Mouse (Mus musculus) cerebellum, postnatal 10 days (tissue): Measurements from ENCODE around the gene Nfia.

Source experiments
- DNase-seq, 2 experiments: peaks; one replicate each; pipeline ENCODE4 v3.0.0; 2021; ENCODE audit warnings: mixed read lengths in 2 of 2

Nfia gene

DNA sequence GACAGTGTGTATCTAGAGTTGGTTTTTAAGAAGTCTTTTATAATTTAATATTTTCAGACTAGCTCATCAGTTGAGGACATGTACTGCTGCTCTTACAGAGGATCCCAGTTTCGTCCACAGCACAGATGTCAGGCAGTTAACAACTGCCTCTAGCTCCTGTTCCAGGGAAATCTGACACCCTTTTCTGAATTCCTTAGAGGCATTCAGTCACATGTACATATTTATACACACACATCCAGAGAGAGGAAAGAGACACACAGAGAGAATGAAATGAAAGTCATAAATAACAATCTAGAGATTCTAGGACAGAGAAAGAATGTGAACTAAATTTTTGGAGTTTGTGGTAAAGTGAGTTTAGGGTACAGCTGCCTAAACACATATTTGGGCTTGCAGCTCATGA lies 308.1 kb downstream of the Nfia start:
- DNase-seq = no peak

DNA sequence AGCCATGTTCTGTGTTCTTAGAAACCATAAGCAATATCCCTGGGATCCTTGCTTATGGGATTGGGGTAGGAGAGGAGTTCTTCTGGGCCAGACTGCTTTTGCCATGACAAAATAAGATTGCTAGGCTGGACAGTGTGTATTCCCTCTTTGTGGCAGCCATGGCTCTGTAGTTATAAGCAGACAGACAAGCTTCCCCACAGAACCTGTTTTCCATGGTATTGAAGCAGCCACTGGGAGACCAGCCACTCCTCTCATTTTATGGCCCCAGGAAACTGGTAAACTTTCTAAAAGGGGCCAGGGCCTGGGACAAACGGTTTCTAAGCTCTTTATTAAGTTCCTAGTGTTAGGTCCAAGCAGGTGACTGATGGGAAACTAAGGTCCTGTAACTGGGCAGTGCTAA lies 309.4 kb downstream of the Nfia start:
- no peak for DNase-seq

DNA sequence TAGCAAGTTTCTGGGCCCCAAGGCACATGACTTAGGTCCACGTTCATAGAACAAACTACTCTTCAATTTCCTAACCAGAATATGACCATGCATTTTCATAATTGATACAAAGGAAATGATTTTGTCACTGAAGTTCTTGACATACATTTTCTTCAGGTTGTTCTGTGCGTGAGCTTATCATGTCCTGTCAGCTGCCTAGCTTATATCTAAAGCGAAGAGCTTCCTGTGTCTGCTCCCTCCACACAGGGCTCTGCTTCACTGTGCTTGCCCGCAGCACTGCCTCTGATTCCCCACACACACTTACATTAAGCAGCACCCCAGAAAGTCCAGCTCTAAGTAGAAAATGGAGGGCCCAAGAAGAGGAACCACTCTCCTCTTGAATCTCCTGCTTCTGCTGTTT lies 310.0 kb downstream of the Nfia start:
- DNase-seq = no peak

DNA sequence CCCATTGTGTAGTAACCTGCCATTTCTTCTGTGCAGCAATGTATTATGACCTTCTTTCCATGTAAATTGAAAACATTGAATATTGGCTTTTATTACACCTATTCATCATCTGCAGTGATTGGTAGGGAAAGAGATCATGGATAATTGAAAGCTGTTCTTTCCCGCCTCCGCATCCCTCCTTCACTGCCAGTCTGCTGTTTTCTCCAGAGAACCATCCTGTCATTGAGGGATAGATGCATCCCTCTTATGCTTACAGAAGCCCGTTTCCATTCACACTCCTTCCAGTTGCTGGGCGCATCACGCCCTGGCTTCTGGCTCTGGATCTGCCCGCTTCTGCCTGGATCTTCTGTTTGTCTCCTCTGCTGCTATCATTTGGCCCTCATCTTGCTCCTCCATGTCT lies 312.5 kb downstream of the Nfia start:
- DNase-seq = no peak

DNA sequence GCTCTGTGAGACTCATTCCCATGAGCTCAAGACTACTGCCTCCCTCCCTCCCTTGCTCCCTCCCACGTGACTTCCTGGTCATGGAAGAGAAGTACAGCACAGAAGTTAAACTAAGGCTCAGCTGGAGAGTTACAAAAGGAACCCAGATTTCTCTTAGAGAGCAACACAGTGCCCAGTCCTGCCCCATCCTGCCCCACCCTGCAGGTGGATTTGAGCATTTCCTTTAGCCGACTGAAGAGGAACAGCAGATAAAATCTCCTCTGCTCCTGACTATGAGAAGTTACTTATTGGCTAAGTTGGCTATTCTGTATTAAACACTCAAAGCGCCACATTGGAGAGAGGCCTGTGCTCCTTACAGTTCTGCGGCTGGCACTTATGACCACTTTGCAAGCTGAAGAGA lies 314.4 kb downstream of the Nfia start:
- no peak for DNase-seq

DNA sequence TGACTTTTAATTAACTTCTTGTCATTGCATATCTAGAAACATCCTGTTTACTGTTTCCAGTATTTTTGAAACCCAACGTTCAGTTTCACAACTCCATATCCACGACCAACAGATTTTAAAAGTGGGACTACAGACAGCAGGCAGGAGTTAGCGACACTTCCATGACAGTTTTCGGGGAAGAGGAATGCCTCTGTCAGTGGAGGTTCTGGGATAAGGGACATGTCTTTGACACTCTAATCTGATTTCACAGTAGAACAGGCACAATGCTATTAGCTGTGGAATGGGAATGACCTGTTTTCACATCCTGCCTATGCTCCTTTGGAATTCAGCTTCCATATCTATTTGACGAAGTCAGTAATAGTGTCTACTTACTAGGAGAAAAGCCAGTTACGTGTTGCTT lies 317.5 kb downstream of the Nfia start:
- DNase-seq = no peak

DNA sequence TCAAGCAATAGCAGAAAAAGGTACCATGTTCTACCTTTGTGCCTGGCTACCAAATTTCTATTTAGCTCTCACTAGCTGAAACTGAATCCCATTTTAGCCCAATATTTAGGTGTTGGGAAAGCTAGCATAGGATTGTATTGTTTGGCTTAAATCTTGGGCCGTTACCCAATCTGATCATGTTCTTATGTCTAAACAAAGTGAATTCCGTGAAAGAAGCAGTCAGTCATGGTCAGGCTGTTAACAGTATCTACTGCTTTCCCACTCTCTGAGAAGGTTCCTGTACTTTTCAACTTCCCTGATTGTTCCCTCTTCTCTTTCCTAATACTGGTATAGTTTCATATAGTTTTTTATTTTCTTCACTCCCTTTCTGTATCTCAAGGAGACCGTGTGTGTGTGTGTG lies 318.1 kb downstream of the Nfia start:
- no peak for DNase-seq

DNA sequence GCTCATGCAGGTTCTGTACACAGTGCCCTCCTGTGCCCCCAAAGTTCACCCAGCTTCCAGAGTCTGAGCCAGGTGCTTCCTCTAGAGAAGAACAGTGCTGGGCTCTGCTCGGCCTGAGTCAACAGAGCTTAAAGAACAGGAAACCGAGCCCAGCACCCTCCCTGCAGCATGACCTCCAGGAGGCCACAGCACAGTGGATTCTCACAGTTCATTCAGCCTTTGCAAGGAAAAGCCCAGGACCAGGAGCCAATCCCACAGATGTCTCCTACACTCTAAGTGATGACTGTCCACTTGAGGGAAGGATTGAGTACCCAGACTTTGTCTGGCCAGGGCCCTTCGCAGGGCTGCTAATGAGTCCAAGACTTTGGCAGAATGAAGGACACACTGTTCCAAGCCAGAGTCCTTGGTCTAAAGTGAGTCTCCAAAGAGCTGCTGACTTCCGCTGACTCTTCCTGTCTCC lies 318.9 kb downstream of the Nfia start:
- DNase-seq = peak in 1 of 2 experiments; percentile 27

DNA sequence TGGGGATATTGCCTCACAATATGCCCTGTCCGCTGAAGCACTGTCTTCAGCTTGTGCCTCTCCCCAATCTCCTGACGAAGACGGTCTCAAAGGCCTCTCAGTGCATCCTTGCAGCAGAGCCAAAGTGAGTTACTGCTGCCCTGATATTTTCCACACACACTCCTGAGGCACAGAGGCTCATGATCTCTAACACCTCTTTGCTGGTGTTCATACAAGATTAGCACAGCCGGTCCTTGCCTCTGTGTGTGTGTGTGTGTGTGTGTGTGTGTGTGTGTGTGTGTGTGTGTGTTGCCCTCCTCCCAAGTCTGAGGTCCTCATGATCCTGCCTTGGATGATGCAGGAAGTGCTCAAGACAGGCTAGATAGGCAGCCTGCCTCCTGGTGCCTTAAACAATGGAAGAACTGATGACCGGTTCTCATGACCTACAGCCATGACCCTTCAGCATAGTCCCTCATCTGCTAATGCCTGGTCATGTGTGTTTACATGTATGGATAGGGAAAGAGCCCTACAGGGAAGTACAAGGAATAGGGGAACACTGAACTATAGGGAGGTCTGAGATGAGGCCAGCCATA lies 319.5 kb downstream of the Nfia start:
- no peak for DNase-seq

DNA sequence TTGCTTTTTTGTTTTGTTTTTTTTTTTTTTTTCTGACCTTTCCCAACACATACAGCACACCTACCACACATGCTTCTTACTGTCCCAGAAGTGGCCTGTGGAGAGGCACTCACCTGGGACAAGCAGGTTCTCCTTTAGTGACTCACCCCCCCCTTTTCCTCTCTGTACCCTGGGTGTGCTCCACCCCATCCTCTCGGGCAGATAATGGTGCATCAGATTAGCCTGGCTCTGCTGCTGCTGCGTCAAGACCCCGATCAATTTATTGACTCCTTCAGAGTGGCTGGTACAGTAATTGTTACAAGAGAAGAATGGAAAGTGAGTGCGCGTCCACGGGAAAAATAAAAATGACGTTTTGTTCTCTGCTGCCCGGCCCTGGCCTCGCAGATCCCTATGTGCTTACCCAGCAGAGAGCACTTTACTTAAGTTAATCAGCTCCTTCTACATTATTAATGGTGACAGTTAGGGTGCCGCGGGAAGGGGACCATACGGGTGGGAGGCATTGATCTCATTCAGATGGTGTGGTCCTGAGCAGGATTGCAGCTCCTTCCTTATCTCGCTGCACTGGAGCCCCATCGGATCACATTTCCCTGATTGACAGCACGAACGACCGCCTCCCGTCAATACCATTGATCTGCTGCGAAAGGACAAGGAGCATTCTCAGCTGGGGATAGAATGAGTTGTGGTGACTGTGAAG lies 321.7 kb downstream of the Nfia start:
- DNase-seq = no peak

DNA sequence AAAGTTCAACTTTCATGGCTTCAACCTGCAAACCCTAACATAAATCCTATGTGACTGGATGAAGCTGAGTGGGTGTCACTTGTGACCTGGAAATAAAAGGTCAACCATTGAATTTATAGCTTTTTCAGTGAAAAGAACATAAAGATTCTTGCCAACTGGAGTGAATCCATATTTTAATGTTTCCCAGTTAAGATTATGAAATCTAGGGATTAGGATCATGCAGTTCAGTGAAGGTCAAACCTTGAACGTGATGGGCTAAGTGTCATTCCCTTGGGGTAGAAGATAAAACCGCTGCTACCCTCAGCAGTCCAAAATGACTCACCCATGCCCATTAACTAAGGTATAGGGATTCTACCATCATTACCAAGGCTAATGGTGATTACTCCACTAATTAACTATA lies 322.5 kb downstream of the Nfia start:
- no peak for DNase-seq

DNA sequence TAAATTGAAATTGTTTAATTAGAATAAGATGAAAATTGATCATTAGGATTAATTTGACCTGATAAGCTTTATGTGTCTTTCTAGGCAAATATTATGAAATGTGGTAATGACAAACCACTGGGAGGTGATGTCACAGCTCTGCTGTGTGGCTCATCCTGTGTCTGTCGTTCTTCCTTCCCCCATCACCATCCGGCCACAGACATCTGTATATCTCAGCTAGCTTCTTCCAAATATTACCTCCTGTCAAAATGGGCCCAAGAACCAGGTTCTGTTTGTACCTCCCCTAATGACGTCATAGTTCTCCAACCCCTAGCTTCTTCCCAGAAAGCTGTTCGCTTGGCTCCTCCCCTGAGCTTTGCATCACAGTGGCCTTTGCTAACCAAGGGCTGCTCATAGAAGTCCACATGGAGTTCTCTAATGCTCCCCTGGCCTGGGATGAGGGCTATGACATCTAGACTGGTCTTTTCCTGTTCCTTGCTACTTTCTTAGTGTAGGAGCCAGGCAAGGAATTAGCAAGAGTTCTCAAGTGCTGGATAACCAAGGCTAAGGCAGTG lies 324.6 kb downstream of the Nfia start:
- no peak for DNase-seq

DNA sequence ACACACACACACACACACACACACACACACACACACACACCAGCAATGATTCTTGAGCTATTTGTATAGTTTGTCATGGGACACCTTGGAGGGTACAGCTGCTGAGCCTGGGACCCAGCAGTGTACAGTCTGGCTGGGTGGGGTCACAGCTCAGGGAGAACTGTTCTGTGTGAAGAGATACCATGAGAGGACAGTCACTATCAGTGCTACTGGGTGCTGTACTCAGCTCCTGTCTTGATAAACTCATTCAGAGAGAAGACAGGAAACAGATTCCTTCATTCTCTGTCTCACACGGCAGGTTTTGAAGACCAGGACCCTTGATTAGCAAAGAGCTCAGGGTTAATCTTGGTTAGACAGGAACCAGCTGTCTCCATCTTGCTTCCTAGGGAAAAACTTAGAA lies 326.1 kb downstream of the Nfia start:
- DNase-seq = no peak

DNA sequence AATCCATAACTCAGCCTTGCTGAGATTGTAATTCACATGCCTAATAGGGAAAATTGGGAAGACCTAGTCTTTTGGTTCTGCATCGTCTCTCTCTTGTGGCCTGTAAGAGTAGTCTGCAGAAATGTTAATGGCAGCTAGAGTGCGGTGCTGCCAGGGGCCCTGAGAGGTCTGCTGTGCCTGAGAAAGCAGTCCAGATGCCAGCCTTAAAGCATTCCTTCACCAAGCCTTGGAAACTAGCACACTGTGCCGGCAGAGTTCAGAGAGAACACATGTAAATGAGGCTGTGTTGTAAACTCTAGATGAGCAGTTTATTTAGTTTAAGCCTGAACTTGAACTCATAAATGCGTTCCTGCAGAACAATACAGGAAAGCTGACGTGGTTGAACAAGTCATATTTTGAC lies 326.9 kb downstream of the Nfia start:
- DNase-seq = peak in 1 of 2 experiments; percentile 31

DNA sequence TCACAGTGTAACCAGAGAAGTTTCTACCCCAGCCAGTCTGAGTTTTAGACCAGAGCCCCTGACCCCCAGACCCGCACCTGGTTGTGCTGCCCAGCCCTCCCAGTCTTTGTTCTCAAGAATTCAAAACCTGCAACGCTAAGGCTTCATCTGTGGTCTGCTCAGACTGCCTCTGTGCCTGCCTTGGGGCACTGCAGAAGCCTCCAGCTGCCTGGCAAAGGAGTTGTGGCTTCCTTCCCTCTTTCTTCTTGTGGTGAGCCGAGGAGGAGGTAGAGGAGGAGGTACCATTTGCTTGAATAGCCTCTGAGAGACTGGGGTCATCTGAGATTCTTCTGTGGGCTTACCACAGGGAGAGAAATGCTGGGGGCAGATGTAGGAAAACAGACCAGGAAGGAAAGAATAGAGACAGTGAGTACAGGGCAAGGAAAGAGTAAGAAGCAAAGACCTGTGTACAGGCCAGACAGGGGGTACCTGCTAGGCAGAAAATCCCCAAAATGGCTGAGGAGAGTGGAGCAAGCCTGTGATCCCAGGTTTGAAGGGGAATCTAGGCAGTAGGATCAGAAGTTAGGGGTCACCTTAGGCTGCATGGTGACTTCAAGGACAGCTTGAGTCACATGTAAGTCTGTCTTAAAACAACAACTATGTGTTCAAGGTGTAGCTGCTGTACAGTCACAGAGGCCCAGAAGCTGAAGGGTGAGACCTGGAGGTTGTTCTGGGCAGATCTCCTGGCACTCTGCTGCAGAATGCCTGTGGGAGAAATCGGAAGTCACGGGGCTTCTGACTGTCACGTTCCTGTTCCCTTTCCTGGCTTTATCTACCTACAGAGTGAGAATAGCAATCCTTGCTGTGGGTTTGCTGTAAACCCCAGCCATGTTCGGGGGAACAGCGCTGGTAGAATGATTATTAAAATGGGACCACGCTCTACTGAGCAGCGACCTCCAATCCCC lies 328.9 kb downstream of the Nfia start:
- DNase-seq = no peak

DNA sequence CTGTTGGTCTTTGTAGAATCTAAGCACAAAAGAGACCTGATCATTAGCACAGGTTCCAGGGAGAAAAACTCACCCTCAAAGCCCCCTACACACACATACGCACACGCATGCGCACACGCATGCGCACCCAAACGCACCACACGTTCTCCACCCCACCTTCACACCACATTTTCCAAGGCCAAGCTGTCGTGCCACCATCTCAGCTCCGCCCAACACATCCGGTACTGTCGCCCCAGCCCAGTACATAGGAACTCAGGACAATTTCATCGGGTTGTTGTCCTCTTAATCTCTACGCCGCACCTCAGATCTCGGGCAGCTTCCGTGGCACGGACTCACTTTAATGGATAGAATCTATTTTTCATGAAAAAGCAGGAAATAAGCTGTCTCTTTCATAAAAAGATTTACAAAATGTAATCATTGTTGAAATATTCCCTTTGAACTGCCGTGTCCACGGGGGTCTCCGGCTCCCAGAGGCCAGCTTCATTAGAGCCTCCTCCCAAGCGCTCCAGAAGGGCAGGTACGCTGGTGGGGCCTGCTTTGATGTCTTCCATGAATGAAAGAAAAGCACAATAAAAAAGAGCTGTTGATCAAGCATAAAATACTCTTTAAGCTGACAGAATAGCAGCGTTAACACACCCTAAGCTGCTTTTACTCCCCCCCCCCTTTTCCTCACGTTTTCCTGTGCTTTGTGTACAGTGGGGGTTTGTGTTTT lies 330.2 kb downstream of the Nfia start:
- no peak for DNase-seq

DNA sequence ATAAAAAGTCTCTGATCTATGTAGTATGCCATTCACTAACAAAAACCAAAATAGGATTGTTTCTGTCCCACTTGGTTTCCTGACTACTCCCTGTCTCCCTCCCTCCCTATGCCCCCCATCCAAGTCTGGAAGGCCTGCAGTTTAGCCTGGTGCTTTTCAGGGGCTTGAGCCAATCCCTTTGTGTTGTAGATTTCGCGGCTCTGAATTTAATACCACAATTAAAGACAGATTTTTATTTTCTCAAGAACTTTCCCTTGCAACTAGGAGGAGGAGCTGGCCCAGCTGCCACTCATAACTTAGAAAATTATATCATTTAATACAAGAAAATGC lies 330.8 kb downstream of the Nfia start:
- no peak for DNase-seq

DNA sequence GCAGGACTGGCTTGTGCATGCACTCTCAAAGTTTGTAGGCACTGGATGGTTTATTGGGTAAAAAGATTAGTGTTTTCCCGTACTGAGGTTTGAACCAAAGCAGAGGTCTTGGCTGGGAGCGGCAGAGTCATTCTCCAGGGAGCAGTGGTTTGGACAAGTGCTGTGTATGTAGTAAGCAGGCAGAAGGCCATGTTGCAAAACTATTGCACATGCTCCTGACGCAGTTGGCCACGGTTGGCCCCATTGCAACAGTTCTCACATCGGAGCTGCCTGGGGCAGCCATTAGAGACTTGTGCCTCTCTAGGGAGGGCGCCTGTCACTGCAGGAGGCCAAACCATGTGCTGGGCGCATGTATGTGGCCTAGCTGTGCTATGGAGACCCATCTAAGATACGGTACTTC lies 331.6 kb downstream of the Nfia start:
- peak in 1 of 2 experiments; percentile 27 for DNase-seq

DNA sequence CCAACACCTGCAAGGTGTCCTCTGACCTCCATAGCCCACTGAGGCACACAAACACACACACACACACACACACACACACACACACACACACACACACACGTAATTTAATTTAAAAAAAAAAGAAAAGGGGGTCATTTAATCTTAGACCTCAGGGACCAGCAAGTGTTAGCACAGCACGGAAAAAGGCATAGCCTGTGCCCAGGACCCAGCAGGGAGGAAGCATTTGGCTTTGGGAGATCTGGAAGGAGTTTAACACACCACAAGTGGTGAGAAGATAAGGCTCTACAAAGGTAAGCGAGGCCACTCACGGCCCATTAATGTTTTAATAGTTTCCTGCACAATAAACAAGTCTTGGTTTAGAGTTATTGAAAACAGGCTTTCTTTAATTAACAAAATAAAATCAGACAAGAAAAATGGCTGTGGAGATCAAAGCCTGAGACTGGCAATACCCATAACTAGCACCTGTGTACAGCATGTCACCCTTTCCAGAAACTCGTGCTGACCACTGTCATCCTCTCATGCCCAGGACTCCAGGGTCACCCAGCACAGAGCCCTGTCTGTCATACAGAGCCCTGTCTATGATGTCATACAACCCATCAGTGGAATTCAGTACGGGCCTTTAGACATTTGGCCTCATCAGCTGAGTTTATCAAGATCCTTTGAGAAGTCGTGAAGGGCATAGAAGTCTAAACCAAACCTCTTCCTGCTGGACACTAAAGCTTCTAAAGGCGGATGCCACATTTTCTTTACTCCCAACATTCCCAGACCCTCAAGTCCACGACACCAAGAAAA lies 332.6 kb downstream of the Nfia start:
- DNase-seq = peak; percentile 43 to 62

DNA sequence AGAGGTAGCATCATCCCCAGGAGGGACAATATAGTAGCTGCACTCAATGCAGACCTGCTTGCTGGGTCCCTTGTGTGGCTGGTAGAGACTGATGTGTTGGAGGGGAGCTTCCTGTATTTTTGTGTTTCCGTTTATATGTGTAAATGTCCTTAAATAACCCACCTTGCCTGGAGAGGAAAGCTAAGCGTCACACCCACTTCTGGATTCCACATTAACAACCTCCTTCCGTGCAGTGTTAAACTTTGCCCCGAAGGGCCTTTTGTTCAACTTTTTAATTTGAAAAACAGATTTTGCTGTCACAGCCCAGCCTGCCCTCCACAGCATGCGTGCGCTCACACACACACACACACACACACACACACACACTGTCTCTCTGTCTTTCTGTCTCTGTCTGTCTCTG lies 333.4 kb downstream of the Nfia start:
- DNase-seq = no peak

DNA sequence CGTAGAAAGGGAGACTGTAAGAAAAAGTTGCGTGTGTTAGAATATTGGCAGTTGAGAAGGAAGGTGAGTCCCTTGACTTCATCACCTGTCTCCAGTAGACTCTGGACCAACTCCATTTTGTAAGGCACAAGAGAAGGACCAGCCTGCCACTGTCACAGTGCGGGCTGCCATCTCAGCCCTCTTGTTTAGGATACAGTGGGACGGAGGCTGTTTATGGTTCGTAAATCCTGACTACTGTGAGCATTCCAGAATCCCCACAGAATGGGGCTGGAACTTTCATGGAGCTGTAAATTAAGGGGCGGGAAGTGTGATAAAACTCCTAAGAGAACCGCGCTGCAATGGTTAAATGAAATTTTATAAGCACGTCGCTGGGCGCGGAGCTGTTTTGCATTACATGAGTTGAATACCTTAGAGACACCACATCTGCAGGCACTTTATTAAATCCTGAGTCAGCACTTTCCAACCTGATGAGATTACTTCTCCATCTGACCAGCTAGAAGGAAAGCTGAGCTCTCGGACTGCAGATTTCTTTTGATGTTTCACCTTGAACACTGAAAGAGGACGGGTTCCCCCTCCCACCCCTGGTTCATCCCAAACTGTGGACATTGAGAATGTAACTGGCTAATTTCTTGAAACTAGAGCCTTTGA lies 334.0 kb downstream of the Nfia start:
- DNase-seq = no peak

DNA sequence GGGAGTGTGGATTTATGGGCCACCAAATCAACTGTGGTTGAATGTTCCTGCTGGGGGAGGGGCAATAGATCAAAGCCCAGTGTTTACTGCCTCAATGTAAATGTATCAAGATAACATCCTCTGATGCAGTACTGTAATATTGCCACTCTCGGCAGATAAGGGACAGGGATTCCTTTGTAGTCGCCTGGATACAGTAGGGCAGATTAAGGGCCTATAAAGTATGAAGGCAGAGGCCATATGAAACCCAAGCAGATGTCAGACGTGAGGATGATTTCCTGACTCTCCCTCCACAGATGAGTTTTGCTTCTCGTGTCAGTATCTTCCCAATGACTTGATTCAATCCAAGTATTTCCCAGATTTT lies 334.5 kb downstream of the Nfia start:
- no peak for DNase-seq
